Mouse (Mus musculus): ENCODE results near the gene Fyn.

Gene Fyn

DNA sequence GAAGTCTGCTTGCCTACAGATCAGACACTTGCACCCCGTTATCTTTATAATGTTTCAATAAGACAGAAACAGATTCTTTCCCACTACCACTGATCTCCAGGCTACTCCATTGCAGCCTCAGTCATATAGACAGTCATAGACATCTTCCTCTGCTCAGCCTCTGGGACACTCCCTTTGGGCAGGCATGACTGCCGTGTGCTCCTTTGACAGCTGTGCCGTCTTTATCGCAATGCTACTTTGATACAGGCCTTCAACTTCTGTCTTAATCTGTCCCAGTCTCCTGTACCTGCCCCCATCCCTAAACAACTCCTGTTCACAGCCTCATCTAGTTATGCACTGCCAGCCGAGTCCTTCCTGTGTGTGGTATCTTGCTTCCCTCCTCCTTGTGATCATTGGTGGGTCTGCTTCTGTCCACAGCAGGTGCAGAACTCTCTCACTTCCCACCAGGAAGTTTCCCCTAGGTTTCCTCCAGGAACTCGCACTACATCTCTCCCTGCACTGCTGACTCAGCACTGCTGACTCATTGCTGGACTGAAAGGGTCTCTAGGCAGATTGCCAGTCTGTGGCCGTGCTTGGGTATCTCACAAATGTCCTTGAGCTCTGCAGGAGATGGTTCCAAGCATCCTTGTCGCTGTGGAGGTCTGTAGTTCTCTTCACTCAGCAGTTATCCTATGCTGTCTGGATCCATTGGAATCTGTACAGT is 43.4 kb downstream of the Fyn start:
- peak; percentile 68 for DNase-seq (ENCODE audit: low read depth)

DNA sequence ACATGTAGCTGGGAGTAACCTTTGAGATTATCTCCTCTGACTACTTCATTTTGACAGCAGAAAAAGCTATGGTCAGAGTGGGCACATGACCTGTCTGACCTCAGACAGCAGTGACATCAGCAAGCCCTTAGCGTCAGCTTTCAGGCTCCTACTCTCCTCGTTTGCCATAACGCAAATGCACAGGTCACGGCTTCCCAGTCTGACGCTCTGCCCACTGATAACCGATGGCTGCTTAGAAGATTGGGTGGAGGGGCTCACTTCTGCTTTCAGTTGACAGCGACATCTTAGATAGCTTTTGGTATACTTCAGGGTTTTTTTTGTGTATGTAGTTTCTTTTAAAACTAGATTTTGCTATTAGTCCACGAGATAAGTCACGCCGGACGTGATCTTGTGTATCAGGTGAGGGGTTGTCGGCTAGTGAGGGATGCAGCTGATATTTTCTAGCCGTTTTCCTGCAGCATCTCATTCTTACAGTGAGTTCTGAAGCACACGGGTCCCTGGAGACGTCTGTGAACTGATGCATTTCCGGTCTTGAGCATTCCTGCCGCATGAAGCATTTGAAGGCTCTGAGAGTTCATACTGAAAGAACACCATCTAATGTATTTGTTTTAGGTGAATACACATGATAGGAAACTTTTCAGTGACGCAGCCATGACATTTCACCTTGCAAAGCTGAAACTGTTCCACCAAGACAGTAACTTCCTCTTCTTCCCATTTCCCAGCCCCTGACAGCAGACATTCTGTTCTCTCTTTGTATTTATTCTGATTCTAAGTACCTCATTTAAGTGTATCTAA is 44.4 kb downstream of the Fyn start:
- peak; percentile 71 for DNase-seq (ENCODE audit: low read depth)

DNA sequence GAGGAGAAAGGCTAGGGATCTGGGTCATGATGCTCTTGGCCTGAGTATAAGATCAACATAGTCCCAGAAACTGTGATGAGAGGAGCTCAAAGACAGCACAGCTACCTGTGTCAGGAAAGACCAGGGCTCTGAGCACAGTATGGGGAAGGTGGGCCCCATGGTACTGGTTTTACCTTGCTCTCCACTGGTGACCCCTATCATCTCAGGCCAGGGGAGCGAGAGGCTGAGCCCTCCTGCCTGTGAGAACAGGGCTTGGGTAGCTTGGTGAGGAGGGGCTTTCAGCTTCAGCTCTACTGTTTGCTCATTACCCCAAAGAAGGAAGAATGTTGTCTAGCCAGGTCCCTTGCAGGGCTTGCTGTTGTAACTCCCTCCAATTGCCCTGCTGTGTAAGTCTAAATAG is 45.4 kb downstream of the Fyn start:
- DNase-seq (ENCODE audit: low read depth): no peak

DNA sequence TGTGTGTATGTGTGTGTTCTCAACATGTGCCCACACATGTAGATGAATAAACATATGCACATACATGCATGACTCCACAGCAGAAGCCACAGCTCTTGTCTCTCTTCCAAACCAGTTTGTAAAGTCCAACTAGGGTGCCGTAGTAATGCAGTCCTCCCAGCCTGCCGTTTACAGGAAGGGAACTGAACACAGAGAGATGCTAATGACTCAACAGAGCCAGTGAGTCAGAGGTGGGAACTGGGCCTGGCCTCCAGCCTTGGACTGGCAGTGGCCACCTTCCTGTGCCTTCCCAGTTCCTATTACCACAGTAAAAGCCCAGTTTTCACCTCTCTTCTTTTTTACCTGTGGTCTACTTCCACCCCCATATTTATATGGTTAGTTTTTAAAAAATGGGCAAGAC is 46.9 kb downstream of the Fyn start:
- peak; percentile 93 for DNase-seq (ENCODE audit: low read depth)

DNA sequence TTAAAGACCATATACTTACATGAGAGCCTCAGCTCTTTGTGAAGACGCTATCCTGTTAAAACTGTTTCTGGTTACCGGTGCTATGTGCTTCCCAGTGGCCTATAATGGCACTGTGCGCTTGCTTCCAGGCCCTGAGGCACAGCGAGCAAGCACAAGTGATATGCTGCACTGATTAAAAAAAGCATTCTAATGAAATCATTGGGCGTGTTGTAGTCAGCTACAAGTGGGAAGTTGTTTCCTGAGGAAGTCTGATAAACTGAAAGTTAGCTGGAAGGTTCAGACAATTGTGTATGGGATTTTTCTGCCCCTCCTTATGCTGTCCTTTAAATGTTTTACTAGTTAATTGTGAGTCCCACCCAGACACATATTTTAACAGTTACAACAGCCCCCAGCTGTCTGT is 49.0 kb downstream of the Fyn start:
- no peak for DNase-seq (ENCODE audit: low read depth)

DNA sequence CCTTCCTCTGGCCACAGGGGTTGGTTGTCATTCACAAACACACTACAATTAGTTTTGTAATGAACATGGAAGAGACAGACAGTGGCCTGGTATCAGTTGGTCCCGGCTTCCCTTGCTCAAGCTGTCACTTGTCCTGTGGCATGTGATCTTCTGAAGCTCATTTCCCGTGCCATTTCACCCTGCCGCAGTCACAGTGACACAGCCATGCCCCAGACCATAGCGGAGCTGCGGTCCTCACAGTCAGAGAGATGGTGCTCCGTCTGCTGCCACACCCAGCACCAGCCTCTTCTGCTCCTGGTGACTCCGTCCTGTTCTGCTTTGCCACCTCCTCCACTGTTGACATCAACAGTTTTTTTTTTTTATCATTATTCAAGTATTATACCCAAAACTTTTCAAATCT is 49.7 kb downstream of the Fyn start:
- no peak for DNase-seq (ENCODE audit: low read depth)

DNA sequence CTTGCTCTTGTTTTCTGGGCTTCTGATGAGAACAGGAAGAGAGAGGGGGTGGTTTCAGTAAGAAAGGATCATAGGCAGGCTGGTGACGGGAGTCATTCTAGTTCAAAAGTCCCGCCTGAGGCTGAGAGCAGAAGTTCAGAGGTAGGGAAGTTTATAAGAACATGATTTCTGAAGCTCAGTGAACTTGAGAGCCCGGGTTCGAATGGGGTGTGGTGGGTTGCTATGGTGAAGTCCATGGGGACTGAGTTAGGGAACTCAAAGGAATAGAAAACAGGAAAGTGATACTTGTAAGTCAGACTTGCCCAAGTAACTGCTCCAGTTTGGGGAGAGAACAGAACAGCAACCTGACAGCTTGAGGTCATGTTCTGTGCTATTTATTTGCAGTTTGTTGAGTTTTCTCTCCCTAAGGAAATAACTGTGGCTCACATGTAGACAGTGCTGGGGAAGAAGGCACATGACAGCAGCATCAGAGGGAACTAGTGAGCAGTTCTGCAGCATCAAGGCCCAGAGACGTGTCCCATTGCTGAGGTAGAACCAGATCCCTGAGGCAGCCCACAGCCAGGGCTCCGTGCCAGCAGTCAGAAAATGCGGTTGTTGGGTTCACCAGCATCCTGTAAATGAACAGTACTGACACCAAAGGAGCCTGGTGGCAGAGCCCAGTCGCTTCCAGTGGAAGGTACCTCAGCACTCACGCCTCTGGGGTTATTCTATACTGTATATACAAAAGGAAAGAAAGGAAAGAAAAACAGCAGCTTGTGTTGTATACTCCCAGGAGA is 52.4 kb downstream of the Fyn start:
- peak; percentile 55 for DNase-seq (ENCODE audit: low read depth)

DNA sequence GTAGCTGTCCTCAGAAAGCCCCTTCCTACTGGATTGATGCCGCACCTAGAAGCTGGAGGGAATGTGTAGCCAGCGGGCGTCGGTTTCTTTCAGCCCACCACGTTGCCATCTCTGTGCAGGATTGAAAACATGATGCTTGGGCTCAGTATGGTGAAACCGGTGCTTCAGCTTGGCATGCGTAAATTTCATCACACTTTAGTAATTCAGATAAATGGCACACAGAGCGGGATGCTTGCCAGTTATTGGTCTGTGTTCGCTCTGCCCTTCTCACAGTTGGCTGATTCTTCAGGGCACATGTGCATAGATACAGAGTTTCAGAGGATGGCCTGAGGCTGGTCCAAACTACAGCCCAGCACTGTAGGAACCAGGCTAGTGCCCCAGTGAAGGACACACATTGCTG is 53.1 kb downstream of the Fyn start:
- peak; percentile 75 for DNase-seq (ENCODE audit: low read depth)

DNA sequence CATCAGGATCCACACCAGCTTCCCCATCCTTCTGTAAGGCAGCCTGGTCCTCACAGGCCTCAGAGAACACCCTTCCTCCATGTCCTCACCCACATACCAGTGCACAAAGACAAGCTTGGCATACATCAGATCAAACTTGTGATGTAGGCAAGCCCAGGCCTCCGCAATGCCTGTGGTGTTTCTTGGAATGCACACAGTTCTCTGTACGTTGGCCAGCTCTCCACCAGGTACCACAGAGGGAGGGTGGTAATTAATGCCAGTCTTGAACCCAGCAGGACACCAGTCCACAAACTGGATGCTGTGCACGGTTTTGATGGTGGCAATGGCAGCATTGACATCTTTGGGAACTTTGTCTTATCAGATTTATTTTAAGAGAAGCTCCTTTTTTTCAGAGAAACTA is 56.0 kb downstream of the Fyn start:
- DNase-seq (ENCODE audit: low read depth): no peak

DNA sequence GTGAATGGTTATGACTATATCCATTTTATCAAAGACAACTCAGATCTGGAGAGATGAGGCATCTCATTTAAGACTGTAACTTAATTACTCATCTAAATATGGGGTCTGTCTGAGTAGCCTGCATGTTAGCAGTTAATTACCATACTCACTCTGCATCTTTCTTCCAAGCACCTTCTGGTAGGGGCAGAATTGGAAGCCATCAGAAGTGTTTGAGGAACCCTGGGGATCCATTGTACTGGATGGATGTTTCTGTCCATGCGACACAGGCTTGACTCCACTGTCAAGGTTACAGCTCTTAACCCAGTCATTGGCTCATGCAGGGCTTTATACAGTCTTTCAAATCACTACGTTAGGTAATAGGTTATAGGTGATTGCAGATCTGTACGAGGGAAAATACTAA is 57.4 kb downstream of the Fyn start:
- no peak for DNase-seq (ENCODE audit: low read depth)

DNA sequence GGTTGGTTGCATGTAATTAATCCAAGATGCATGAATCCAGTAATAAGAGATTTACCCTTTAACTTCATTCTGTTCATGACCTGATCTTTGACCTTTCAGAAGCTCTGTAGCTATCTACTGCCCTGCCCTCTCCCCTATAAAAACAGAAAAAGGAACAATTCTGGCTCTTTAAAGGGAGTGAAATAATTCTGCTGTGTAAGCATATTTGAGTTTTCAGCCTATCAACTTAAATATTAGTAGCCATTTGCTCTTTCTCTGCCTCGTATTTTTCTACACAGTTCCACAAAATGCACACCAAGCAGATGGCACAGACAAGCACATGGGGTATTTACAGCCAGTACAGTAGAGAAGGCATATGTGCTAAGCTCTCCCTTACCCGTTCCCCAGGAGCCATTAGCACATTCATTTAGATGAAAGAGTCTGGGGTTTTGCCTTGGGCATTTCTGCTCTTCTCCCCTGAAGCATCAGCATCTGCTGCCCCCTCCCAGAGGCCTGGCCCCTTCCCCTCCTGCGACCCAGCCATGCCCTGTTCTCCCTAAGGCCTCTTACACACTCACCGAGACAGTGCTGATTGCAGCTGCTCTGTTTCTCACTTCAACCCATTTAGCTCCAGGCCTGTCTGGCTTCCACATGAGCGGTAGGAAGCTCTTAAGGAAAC is 58.3 kb downstream of the Fyn start:
- DNase-seq (ENCODE audit: low read depth): no peak

DNA sequence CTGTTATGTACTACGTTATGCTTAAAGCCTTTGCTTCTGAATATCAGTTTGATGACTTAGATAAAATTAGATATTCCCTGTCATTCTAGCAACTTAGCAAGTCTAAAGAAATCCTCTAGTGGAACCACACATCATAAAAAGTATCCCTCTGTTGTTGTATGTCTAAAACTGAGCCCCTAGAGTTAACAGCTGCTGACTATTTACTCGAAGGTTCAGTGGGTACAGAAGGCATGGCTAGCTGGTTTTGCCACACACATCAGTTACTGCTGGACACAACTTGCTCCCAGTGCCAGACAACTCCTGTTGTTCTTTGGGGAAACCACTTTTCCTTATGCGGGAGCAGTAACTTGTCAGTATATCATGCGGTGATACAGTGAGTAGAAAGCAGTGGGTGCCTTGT is 61.0 kb downstream of the Fyn start:
- DNase-seq (ENCODE audit: low read depth): no peak

DNA sequence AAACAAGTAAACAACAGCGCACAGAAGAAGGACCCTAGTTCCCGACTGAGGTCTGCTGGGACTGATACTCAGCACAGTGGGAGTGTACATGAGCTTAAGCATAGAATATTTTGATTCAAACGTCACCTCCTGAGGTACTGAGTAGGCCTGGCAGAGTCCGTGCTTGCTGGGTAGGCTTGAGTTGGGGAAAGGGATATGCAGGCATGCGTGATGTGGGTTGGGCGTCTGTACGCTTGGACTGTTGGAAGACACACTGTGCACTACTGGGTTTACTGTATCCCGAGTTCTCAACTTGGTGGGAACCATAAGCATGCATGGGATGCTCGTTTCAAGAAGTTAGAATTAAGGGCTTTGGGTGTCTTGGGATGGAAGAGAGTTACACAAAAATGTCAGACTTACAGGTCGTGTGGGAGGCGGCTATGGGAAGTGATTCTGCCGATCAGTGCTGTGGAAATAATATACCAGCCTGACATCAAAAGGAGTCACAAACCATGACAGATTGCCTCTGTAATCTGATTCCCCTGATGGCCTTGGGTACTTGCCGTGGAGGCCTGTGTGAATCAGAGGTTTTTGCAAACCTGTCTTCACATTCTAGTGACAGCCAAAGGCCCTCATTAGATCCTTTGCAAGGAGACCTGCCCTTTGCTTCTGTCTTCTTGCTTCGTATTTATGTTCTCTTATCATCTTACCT is 61.6 kb downstream of the Fyn start:
- DNase-seq (ENCODE audit: low read depth): no peak

DNA sequence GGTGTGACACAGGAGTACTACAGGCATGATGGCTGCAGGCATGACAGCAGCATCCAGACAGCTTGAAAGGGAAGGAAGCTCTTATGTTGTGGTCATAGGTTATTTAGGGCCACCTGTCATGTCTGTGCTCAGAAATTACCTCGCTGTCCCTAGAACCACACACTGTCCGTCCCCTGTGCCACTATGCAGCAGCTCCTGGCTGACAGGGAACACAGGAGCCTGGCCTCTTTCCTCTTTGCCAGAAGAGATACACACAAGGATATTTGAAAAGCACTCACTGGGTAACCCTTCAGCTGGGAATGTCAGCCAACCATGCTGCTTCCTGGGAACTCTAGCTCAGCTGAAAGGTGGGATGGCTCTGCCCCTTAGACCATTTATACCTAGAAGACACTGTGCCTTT is 62.6 kb downstream of the Fyn start:
- no peak for DNase-seq (ENCODE audit: low read depth)

DNA sequence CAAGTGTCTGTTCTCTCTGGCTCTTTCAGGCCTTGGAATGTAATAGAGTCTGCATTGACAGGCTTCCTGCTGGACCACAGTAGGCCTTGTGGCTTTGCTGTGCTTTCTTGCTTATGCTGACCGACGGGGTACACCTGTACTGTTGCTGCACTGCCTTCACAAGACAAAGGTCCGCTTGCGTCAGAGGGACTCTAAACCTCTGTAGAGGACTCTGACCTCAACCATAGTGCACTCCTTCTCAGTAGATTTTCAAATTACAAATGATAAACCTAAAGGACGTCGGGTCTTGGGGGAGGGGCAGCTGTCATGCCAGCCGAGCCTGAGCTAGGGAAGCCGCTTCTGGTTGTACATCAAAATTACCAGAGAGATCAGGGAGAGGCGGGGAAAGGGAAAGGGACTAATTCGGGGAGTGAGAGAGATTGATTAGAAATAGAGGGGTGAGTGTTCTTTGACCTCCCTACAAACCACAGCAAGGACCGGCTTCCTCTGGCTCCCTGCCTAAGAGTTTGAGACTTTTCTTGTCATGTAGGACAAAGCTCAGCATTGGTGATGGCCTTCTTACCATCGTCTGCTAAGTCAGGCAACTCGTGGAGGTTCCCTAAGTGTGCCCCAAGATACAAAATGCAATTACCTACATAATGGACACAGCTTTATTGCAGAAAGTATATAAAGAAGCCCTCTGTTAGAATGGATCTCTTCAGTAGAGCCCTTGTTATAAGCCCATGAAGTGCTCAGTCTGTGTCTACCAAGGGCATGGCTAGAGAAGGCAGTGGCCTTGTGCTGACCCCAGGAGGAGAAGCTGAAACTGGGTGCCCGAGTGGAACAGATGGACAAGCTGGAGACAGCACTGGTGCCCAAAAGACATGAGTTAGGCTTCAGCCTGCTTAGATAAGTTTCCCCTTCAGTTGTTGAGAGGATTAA is 64.3 kb downstream of the Fyn start:
- DNase-seq (ENCODE audit: low read depth): no peak

DNA sequence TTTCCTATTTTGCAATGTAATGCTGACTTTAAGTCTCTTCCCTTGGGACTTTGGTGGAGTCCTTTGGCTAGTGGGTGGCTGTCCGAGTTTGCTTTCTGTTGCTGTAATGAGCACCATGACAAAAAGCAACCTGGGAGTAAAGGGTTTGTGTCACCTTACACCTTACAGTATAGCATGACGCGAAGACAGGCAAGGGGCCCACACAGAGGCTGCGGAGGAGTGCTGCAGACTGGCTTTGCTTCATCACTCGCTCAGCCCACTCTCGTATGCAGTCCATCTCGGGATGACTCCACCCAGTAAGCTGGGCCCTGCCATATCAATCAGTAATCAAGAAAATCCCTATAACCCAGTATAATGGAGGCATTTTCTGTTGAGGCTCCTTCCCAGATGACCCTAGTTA is 65.2 kb downstream of the Fyn start:
- no peak for DNase-seq (ENCODE audit: low read depth)

DNA sequence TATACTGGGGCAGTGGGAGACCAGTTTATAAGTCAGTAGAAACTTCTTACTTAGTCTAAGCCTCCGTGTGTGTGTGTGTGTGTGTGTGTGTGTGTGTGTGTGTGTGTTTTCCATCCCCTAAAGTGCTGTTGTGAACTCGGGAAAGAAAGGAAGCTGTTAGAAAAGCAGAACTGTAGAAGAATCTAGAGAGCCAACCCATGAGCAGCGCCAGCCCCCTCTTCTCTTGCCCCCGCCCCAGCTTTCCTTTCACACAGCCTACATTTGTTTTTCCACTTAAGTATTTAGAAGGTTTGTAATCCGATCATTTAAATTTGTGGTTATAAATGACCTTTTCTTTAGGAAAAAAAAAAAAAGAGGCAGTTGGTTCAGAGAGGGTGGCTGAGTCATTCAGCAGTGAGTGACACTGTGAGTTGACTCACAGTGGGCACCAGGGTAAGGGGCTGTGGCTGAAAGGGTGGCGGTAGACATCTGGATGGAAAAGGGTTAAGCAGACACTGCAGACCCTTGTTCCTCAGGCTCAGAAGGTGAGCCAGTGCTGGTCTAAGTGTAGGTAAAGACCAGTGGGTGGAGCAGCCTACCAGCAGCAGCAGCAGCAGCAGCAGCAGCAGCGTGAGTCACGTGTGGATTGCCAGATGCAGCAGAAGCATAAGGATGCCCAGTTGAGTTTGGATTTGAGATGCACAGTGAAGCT is 66.2 kb downstream of the Fyn start:
- DNase-seq (ENCODE audit: low read depth): peak; percentile 60

DNA sequence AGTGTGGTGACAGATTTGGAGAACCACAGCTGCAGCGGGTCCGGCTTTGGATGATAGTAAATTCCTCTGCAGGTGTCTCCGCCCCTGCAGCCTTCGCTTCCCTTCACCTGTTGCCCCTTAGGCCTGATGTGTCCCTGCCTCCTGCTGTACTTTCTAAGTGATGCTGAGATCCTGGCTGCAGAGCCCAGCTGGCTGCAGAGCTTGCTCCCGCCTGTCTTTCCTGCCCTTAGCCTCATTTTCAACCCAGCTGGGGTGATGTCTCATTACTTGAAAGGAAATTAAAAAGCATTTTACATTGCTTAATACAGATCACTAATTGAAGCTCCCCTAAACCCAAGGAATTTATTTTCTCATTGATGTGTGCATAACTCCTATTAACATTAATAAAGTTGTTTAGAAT is 70.2 kb downstream of the Fyn start:
- DNase-seq (ENCODE audit: low read depth): no peak

DNA sequence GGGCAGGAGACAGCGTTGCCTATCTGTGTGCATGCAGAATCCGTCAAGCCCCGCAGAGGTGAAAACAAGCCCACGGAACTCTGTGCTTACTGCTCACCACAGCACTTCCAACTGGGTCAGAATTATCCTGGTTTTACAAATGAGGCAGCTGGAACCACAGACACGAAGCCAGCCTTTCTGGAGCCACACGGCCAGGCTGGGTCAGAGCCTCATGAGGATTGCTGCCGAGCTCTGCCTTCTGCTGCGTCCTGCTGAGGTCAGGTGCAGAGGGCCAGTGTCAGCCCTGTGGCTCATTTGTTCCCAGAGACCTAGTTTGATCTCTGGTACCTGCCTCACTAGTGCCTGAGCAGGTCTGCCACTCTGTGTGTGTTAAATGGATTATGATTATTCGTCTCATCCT is 71.9 kb downstream of the Fyn start:
- no peak for DNase-seq (ENCODE audit: low read depth)

DNA sequence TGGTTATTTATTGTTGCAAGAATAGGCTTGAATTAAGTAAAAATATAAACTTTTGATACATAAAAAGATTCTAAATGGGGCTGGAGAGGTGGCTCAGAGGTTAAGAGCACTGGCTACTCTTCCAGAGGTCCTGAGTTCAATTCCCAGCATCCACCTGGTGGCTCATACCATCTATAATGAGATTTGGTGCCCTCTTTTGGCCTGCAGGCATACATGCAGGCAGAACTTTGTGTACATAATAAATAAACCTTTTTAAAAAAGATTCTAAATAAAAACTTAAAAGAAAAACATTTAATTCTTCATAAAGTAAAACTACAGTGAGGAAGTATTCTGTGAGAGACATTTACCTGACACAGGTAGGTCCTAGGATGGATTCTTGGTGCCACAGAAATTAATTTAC is 73.0 kb downstream of the Fyn start:
- no peak for DNase-seq (ENCODE audit: low read depth)
